Mouse (Mus musculus) heart, embryonic 14.5 days (tissue): Measurements from ENCODE around the gene Sugp2. TPM values are rescaled to one million over a fixed set of nuclear protein-coding genes. Genes with fewer than 3 reads are reported as not detected.

Experiments used
- ATAC-seq: fragments of 200-750 bp; cut with Nextera tagmentation; 2 replicates; pipeline ENCODE4 v1.8.0; 2017; ENCODE audit warnings: low read depth, moderate TSS enrichment; ENCODE audit not compliant: insufficient number of reproducible peaks, insufficient read depth, low FRiP score
- H3K27ac ChIP-seq, 2 experiments: fragments of 200-500 bp in 1 of 2; fragments of 300-500 bp in 1 of 2; sonication (generic) in 1 of 2; replicated peaks in 1 of 2; 2 replicates each; pipeline ENCODE4 v1.5.1; 2012 to 2014; ENCODE audit warnings: low read depth in 2 of 2, low read length in 2 of 2, control low read depth in 1 of 2, mild to moderate bottlenecking in 1 of 2, mixed read lengths in 1 of 2; ENCODE audit not compliant: control insufficient read depth in 1 of 2, insufficient read depth in 1 of 2
- H3K27me3 ChIP-seq: fragments of 300-500 bp; sonication (generic); 2 replicates; pipeline ENCODE4 v1.6.1; 2014; ENCODE audit warnings: mild to moderate bottlenecking, low read length, control low read depth; ENCODE audit not compliant: control insufficient read depth, insufficient read depth
- H3K36me3 ChIP-seq: fragments of 300-500 bp; sonication (generic); 2 replicates; pipeline ENCODE4 v1.6.1; 2014; ENCODE audit warnings: mild to moderate bottlenecking, control low read depth, low read length, mixed read lengths; ENCODE audit not compliant: control insufficient read depth, insufficient read depth
- H3K4me1 ChIP-seq, 2 experiments: fragments of 200-500 bp in 1 of 2; fragments of 300-500 bp in 1 of 2; sonication (generic) in 1 of 2; 2 replicates each; pipeline ENCODE4 v1.6.1; 2012 to 2014; ENCODE audit warnings: low read length in 2 of 2, control low read depth in 1 of 2, mixed read lengths in 1 of 2; ENCODE audit not compliant: control insufficient read depth in 2 of 2, insufficient read depth in 2 of 2
- H3K4me2 ChIP-seq: fragments of 300-500 bp; sonication (generic); 2 replicates; pipeline ENCODE4 v1.6.1; 2014; ENCODE audit warnings: mild to moderate bottlenecking, low read length
- H3K4me3 ChIP-seq, 2 experiments: fragments of 200-500 bp in 1 of 2; fragments of 300-500 bp in 1 of 2; sonication (generic) in 1 of 2; 2 replicates each; pipeline ENCODE4 v1.5.1; 2012 to 2014; ENCODE audit warnings: low read length in 2 of 2, mild to moderate bottlenecking in 2 of 2, control low read depth in 1 of 2, low read depth in 1 of 2, moderate library complexity in 1 of 2; ENCODE audit not compliant: control insufficient read depth in 1 of 2, insufficient read depth in 1 of 2
- H3K9ac ChIP-seq: fragments of 300-500 bp; sonication (generic); 2 replicates; pipeline ENCODE4 v1.6.1; 2014; ENCODE audit warnings: mild to moderate bottlenecking, low read length
- H3K9me3 ChIP-seq: fragments of 300-500 bp; sonication (generic); 2 replicates; pipeline ENCODE4 v1.6.1; 2016; ENCODE audit warnings: low read length, control low read depth; ENCODE audit not compliant: control insufficient read depth
- WGBS: fragments of 180-500 bp; shearing (Covaris S2); extraction: QIAGEN DNeasy Blood & Tissue Kit; methylation state at CpG from one replicate; pipeline ENCODE4 v1.1.7; 2014; 5-methylcytosine and 5-hydroxymethylcytosine counted together
- polyA plus RNA-seq: library from polyadenylated mRNA; unstranded; fragments of >200 nt; fragmentation: Nextera tagmentation; extraction: Ambion mirVana; gene quantifications from 2 replicates; pipeline ENCODE4 v1.2.1, GENCODE M21; 2014

Sugp2 gene
- polyA plus RNA-seq, 1 experiment from 2014 or later = 29.1 TPM

- 22% methylated on average over 15 of the region's 15 CpGs for WGBS
- Histone ChIP-seq H3K36me3 (peaks cover 19% of the 10 kb centered on the region), H3K27ac (no peak overlapping the region), H3K4me2 (peak overlapping the region; percentile 80), H3K27me3 (peaks cover 5% of the 10 kb centered on the region; the same call in 1 of the 2 replicates), H3K9me3 (no peaks in the 10 kb centered on the region), H3K9ac (no peak overlapping the region), H3K4me1 (peaks cover 14 to 20% of the 10 kb centered on the region in 2 experiments), H3K4me3 (peak overlapping the region; percentile 57 to 64; a peak in 3 of 4 replicates)
- peak; percentile 24 for ATAC-seq
These were observed 82.8 kb downstream of the Sugp2 start for GRCm38 (mm10) chr8:70316511-70317504.

- ATAC-seq = no peak
- Histone ChIP-seq H3K9ac (no peak overlapping the region), H3K27me3 (peaks cover 5% of the 10 kb centered on the region; the same call in 1 of the 2 replicates), H3K4me2 (no peak overlapping the region), H3K27ac (no peak overlapping the region), H3K4me3 (no peak overlapping the region), H3K9me3 (no peaks in the 10 kb centered on the region), H3K36me3 (peaks cover 9% of the 10 kb centered on the region), H3K4me1 (peaks cover 14 to 20% of the 10 kb centered on the region in 2 experiments)
- 80% methylated on average over 5 of the region's 5 CpGs for WGBS
These were observed 83.8 kb downstream of the Sugp2 start for GRCm38 (mm10) chr8:70317872-70318271.

- H3K4me2 ChIP-seq = no peak overlapping the region
- H3K4me1 ChIP-seq = no peaks in the 10 kb centered on the region
- H3K4me3 ChIP-seq = no peak overlapping the region
- H3K9me3 ChIP-seq = no peaks in the 10 kb centered on the region
- H3K27me3 ChIP-seq = no peaks in the 10 kb centered on the region
- WGBS = 90% methylated on average over 3 of the region's 3 CpGs
- no peak overlapping the region for H3K9ac ChIP-seq
- no peaks in the 10 kb centered on the region for H3K36me3 ChIP-seq
- no peak for ATAC-seq
- H3K27ac ChIP-seq = no peak overlapping the region
These were observed 89.7 kb downstream of the Sugp2 start for GRCm38 (mm10) chr8:70323716-70324115.

DNA sequence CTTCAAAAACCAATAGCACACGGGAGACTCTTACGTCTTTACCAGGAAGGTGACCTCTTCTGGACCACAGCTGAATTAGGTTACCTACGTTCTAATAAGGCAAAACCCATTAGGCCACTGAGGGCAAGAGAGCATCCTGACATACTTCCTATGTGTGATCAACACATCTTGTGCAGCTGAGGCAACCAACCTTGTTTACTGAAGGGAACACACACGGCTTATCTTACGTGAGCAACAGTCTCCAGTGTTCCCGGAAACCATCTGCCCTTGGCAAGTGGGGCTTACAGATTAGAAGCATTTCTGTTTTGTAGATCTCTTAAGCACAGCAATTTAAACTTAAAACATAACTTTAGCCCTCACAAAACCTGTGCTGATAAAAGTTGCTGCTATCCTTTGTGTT is 93.5 kb downstream of the Sugp2 start:
- Histone ChIP-seq H3K4me2 (no peak overlapping the region), H3K9ac (no peak overlapping the region), H3K4me3 (no peak overlapping the region), H3K9me3 (no peaks in the 10 kb centered on the region), H3K27ac (no peak overlapping the region), H3K4me1 (peaks cover 11 to 21% of the 10 kb centered on the region in 2 experiments; a peak in 3 of 4 replicates), H3K27me3 (peaks cover 6% of the 10 kb centered on the region; the same call in 1 of the 2 replicates), H3K36me3 (peaks cover 15% of the 10 kb centered on the region)
- 83% methylated on average over 6 of the region's 6 CpGs for WGBS
- ATAC-seq = no peak

- peaks cover 33% of the 10 kb centered on the region for H3K36me3 ChIP-seq
- H3K4me1 ChIP-seq = peaks cover 11 to 21% of the 10 kb centered on the region in 2 experiments; a peak in 3 of 4 replicates
- H3K4me2 ChIP-seq = peak within 1 kb of the TSS; percentile 52
- ATAC-seq = no peak
- no peaks in the 10 kb centered on the region for H3K9me3 ChIP-seq
- H3K27me3 ChIP-seq = peaks cover 6% of the 10 kb centered on the region; the same call in 1 of the 2 replicates
- peak within 1 kb of the TSS in 1 of 2 experiments; percentile 13; a peak in 1 of 4 replicates for H3K4me3 ChIP-seq
- 28% methylated on average over 14 of the region's 14 CpGs for WGBS
- no peak within 1 kb of the TSS for H3K27ac ChIP-seq
- H3K9ac ChIP-seq = peak within 1 kb of the TSS; percentile 2
These were observed 95.3 kb downstream of the Sugp2 start, which contains the start of gene Gdf1 for GRCm38 (mm10) chr8:70329124-70329834. TSS of gene Gdf1 (plus strand) at chr8:70329817.

Other genes starting within 250 kb of the Sugp2 start
- gene Gatad2a, start 237.8 kb upstream of the Sugp2 start, polyA plus RNA-seq = 52.2 and 53.3 TPM in 2 replicates
- 40.5 and 42.2 TPM in 2 replicates for gene Mau2, start 191.5 kb upstream of the Sugp2 start, polyA plus RNA-seq
- 22.8 and 24.3 TPM in 2 replicates for gene Sugp1, start 191.4 kb upstream of the Sugp2 start, polyA plus RNA-seq
- 0.50 and 2.0 TPM in 2 replicates for gene Tm6sf2, start 161.3 kb upstream of the Sugp2 start, polyA plus RNA-seq
- 0.19 TPM in 1 of 2 replicates, not detected in the other for gene Hapln4, start 150.8 kb upstream of the Sugp2 start, polyA plus RNA-seq
- 0.26 and 0.34 TPM in 2 replicates for gene Ncan, start 113.4 kb upstream of the Sugp2 start, polyA plus RNA-seq
- gene Nr2c2ap, start 102.9 kb upstream of the Sugp2 start, polyA plus RNA-seq = 23.0 and 26.2 TPM in 2 replicates
- 18.1 and 21.0 TPM in 2 replicates for gene Rfxank, start 95.1 kb upstream of the Sugp2 start, polyA plus RNA-seq
- gene Borcs8, start 94.7 kb upstream of the Sugp2 start, polyA plus RNA-seq = 46.7 and 50.3 TPM in 2 replicates
- 0.22 TPM in 1 of 2 replicates, not detected in the other for gene Mef2b, start 94.5 kb upstream of the Sugp2 start, polyA plus RNA-seq
- 73.0 and 77.4 TPM in 2 replicates for gene Tmem161a, start 61.9 kb upstream of the Sugp2 start, polyA plus RNA-seq
- gene Slc25a42, start 21.9 kb upstream of the Sugp2 start, polyA plus RNA-seq = 5.8 and 7.1 TPM in 2 replicates
- gene Armc6, start 240 bp downstream of the Sugp2 start, polyA plus RNA-seq = 12.1 and 16.5 TPM in 2 replicates
- 22.2 and 25.0 TPM in 2 replicates for gene Homer3, start 48.6 kb downstream of the Sugp2 start, polyA plus RNA-seq
- gene Ddx49, start 68.3 kb downstream of the Sugp2 start, polyA plus RNA-seq = 28.9 and 33.7 TPM in 2 replicates
- gene Cope, start 68.3 kb downstream of the Sugp2 start, polyA plus RNA-seq = 294 and 319 TPM in 2 replicates
- 1.8 and 2.3 TPM in 2 replicates for gene Cers1, start 81.5 kb downstream of the Sugp2 start, polyA plus RNA-seq
- gene Gdf1, start 95.6 kb downstream of the Sugp2 start, polyA plus RNA-seq = 0.57 TPM in 1 of 2 replicates, not detected in the other
- gene Upf1, start 119.1 kb downstream of the Sugp2 start, polyA plus RNA-seq = 14.2 and 18.1 TPM in 2 replicates
- 3.0 and 4.6 TPM in 2 replicates for gene Comp, start 139.3 kb downstream of the Sugp2 start, polyA plus RNA-seq
- gene Crtc1, start 205.4 kb downstream of the Sugp2 start, polyA plus RNA-seq = 12.2 and 14.1 TPM in 2 replicates
- gene Klhl26, start 242.7 kb downstream of the Sugp2 start, polyA plus RNA-seq = 9.6 and 9.8 TPM in 2 replicates